Mouse (Mus musculus) G1E (cell line): ENCODE data around the gene Msi1. TPM values are rescaled to one million over a fixed set of nuclear protein-coding genes. Genes with fewer than 3 reads are reported as not detected.
A peak's percentile ranks its signal among the peaks of the same experiment; 100 is the strongest.
"Not testable (repeated sequence)": the region's sequence is repeated elsewhere in the genome, so short reads cannot be mapped to it uniquely, and the experiment has no call there.

Source experiments
- ATAC-seq: 2 replicates; pipeline ENCODE4 v1.8.0; 2016; ENCODE audit warnings: mild to moderate bottlenecking; ENCODE audit not compliant: insufficient number of reproducible peaks, poor library complexity, low FRiP score, severe bottlenecking; ENCODE audit errors: extremely low read depth
- DNase-seq: peaks from one replicate; pipeline ENCODE4 v3.0.0; 2012; ENCODE audit warnings: low spot score
- H3K27me3 ChIP-seq: 2 replicates; pipeline ENCODE4 v1.6.1; 2012; ENCODE audit warnings: mild to moderate bottlenecking, low read length, inconsistent platforms; ENCODE audit not compliant: insufficient read depth
- H3K36me3 ChIP-seq: replicated peaks from 2 replicates; pipeline ENCODE3; 2012; ENCODE audit warnings: mild to moderate bottlenecking, inconsistent platforms
- H3K4me1 ChIP-seq: 2 replicates; pipeline ENCODE4 v1.6.1; 2012; ENCODE audit warnings: low read depth, low read length, inconsistent platforms, mixed read lengths; ENCODE audit not compliant: insufficient read depth
- H3K4me3 ChIP-seq: 2 replicates; pipeline ENCODE4 v1.5.1; 2012; ENCODE audit warnings: low read depth, mild to moderate bottlenecking, inconsistent platforms, low read length, moderate library complexity, mixed read lengths
- H3K9me3 ChIP-seq: replicated peaks from 2 replicates; pipeline ENCODE4 v1.6.1; 2012; ENCODE audit warnings: inconsistent platforms
- CTCF ChIP-seq: IDR thresholded peaks from 2 replicates; pipeline ENCODE4 v1.5.1; 2012; ENCODE audit warnings: low read depth, low read length, inconsistent platforms, mixed read lengths
- GATA1 ChIP-seq: IDR thresholded peaks from 2 replicates; pipeline ENCODE4 v1.6.1; 2012; ENCODE audit warnings: borderline replicate concordance, low read length, inconsistent platforms, mixed read lengths
- GATA2 ChIP-seq: IDR thresholded peaks from 2 replicates; pipeline ENCODE4 v1.6.1; 2012; ENCODE audit warnings: low read depth, low read length, inconsistent platforms, borderline replicate concordance
- POLR2AphosphoS5 ChIP-seq: IDR thresholded peaks from 2 replicates; pipeline ENCODE4 v1.6.1; 2012; ENCODE audit warnings: low read depth, low read length, inconsistent platforms; ENCODE audit not compliant: insufficient replicate concordance
- TAL1 ChIP-seq: conservative IDR thresholded peaks from 2 replicates; pipeline ENCODE4 v1.6.1; 2012; ENCODE audit warnings: low read depth, low read length, inconsistent platforms, mixed read lengths
- polyA plus RNA-seq: library from polyadenylated mRNA; stranded (reverse); fragments of >175 nt; gene quantifications from 2 replicates; pipeline ENCODE4 v1.2.3, GENCODE M21; 2012
- total RNA-seq, 2 experiments: library from RNA; stranded (forward) in 1 of 2; stranded (reverse) in 1 of 2; fragments of 200-1000 nt in 1 of 2; fragments of >200 nt in 1 of 2; fragmentation: Nextera tagmentation in 1 of 2; gene quantifications; 2 replicates each; pipeline ENCODE4 v1.2.3; 2014 to 2017

The Msi1 gene
- total and polyA plus RNA-seq, 3 experiments, result 0.55 to 6.7 (median 3.4) TPM

DNA sequence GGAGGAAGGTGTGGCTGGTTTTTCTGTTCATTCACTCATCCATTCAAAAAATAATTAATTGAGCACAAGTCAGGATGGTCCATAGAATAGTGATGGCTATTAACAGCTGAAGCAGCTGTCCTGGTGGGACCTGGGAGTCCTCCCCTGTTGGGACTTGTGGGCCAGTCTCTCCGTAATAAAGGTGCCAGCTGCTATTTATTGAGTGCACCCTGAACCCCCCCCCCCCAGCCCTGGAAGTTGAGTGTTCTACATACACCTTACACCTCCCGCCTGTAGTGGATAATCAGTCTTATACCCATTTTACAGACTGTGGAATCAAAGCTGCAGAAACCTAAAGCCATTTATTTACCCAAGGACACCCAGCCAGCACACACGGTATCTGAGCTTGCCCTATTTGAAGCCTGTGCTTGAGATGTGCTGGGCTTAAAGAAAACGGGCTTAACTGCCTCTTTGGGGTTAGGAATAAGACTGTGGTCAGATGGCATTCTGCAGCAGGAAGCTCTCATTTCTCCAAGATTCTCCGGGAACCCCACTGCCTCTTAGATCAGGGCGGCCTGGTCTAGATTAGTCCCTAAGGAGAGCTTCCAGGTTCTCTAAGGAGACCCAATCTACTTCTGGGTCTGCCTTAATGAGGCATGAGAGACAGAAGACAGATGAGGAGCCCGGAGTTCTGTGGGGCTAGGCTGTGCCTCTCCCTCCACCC is 8.0 kb downstream of the Msi1 start:
- TF ChIP-seq POLR2AphosphoS5 (no peak), GATA2 (no peak), TAL1 (no peak)
- no peaks in the 10 kb centered on the region for H3K9me3 ChIP-seq
- H3K36me3 ChIP-seq, result no peaks in the 10 kb centered on the region
- no peak for ATAC-seq
- no peak overlapping the region for H3K4me3 ChIP-seq
- H3K4me1 ChIP-seq, result peaks cover 2% of the 10 kb centered on the region; the same call in 1 of the 2 replicates
- DNase-seq, result no peak
- H3K27me3 ChIP-seq, result peaks cover 54% of the 10 kb centered on the region

DNA sequence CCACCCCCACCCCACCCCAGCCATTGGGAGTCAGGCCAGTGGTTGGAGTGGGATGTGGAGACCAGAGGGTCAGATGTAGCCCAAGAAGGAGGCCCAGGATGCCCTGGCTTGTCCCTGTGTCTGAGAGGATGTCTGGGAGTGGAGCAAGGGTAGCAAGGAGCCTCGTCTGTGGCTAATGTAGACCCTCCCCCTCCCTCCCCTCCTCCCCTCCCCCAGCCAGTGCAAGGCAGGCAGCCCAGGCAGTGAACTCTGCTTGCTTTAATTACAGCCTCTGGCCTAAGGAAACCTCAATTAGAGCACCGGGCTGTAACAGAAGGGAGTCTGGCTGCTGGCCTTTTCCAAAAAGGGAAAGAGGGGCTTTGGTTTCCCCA is 8.5 kb downstream of the Msi1 start:
- DNase-seq, result no peak
- no peak for ATAC-seq
- TF ChIP-seq CTCF, result no peak
- no peak for TF ChIP-seq POLR2AphosphoS5
- no peak for TF ChIP-seq TAL1
- TF ChIP-seq GATA1, result no peak
- TF ChIP-seq GATA2, result no peak
- Histone ChIP-seq H3K4me3 (no peak overlapping the region), H3K9me3 (no peaks in the 10 kb centered on the region), H3K27me3 (peaks cover 50% of the 10 kb centered on the region), H3K36me3 (no peaks in the 10 kb centered on the region), H3K4me1 (peaks cover 2% of the 10 kb centered on the region; the same call in 1 of the 2 replicates)

DNA sequence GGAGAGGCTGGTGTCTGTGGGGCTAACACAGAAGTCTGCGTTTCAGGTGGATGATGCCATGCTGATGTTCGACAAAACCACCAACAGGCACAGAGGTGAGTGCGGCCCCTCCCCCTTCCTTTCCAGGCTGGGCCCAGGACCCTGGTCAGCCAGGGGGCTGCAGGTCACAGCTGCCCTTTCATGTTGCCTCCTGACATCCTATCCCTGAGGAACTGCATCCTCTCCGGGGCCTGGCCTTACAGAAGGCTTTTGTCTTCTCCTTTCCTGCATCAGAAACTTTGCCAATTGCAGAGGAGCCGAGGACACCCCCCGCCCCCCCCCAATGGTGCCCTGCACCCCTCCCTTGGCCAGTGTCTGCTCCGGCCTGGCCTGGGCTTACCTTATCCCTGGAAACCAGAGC is 9.3 kb downstream of the Msi1 start:
- no peak for TF ChIP-seq GATA1
- no peak for TF ChIP-seq TAL1
- no peak for TF ChIP-seq CTCF
- no peak for TF ChIP-seq GATA2
- no peak for TF ChIP-seq POLR2AphosphoS5
- Histone ChIP-seq H3K27me3 (peaks cover 50% of the 10 kb centered on the region), H3K36me3 (no peaks in the 10 kb centered on the region), H3K4me3 (no peak overlapping the region), H3K9me3 (no peaks in the 10 kb centered on the region), H3K4me1 (peaks cover 2% of the 10 kb centered on the region; the same call in 1 of the 2 replicates)
- DNase-seq (no peak), ATAC-seq (no peak)

DNA sequence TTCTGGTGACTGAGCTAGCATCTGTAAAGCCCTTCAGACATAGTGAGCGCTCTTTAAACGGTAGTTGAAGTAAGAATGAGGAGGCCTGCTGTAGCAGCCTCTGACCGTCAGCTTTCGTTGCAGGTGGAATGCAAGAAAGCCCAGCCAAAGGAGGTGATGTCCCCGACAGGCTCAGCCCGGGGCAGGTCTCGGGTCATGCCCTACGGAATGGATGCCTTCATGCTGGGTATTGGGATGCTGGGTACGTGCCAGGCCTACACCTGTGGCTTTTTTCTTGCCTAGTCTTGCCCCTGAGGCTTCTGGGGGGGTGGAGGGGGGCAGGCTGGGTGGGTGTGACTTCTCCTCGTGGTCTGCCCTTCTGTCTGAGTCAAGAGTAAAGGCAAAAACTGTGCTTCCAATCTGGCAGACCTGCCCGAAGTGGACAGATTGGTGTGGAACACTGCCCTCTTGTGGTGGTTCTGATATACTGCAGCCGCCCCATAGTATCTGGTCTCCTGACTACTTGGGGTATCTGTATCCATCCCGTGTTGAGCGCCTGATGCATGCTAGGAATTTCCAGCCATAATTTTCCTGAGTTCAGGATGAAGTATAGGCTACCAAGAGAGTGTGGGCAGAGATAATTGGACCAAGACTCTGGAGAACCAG is 11.9 kb downstream of the Msi1 start:
- Histone ChIP-seq H3K27me3 (peaks cover 47% of the 10 kb centered on the region), H3K4me1 (peaks cover 2% of the 10 kb centered on the region; the same call in 1 of the 2 replicates), H3K9me3 (no peaks in the 10 kb centered on the region), H3K36me3 (no peaks in the 10 kb centered on the region), H3K4me3 (no peak overlapping the region)
- TF ChIP-seq GATA1, result no peak
- no peak for TF ChIP-seq GATA2
- TF ChIP-seq POLR2AphosphoS5, result no peak
- TF ChIP-seq CTCF, result peak; percentile 88
- no peak for TF ChIP-seq TAL1
- ATAC-seq (no peak), DNase-seq (peak; percentile 71)

- not testable (repeated sequence) for H3K36me3 ChIP-seq, H3K4me3 ChIP-seq, H3K4me1 ChIP-seq, DNase-seq, ATAC-seq, H3K9me3 ChIP-seq
- TF ChIP-seq CTCF, result peak; percentile 83
- peaks cover 43% of the 10 kb centered on the region for H3K27me3 ChIP-seq
Observed at GRCm38 (mm10) chr5:115442663-115443062, 13.3 kb downstream of the Msi1 start.

- no peak overlapping the region for H3K4me3 ChIP-seq
- H3K9me3 ChIP-seq, result no peaks in the 10 kb centered on the region
- no peaks in the 10 kb centered on the region for H3K36me3 ChIP-seq
- DNase-seq, result no peak
- no peak for TF ChIP-seq GATA1
- no peak for TF ChIP-seq GATA2
- no peak for TF ChIP-seq CTCF
- no peak for TF ChIP-seq TAL1
- no peak for TF ChIP-seq POLR2AphosphoS5
- peaks cover 6% of the 10 kb centered on the region; the same call in 1 of the 2 replicates for H3K4me1 ChIP-seq
- no peak for ATAC-seq
- H3K27me3 ChIP-seq, result peaks cover 33% of the 10 kb centered on the region
Observed at GRCm38 (mm10) chr5:115444130-115444529, 14.7 kb downstream of the Msi1 start.

DNA sequence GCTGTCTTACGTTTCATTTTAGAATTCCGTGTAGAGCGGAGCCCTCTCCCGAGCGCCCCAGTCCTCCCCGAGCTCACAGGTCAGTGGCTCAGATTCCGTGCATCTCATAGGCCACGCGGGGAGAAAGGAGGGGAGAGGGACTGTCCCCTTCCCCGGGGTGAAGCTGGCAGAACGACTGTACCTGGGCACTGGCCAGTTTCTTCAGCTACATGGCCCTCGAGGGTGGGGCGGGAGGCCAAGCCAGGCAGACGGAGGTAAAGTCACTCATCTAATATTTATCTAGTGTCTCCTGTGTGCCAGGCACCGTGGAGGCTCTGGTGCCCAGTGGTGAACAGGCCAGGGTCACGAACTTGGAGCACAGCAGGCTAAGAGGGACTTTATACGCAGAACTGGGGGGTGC is 17.7 kb downstream of the Msi1 start:
- H3K4me3 ChIP-seq, result no peak overlapping the region
- H3K9me3 ChIP-seq, result no peaks in the 10 kb centered on the region
- peaks cover 24% of the 10 kb centered on the region for H3K27me3 ChIP-seq
- H3K36me3 ChIP-seq, result no peaks in the 10 kb centered on the region
- DNase-seq, result no peak
- TF ChIP-seq GATA1 (no peak), POLR2AphosphoS5 (no peak), TAL1 (no peak), GATA2 (no peak), CTCF (no peak)
- peaks cover 4% of the 10 kb centered on the region; the same call in 1 of the 2 replicates for H3K4me1 ChIP-seq
- ATAC-seq, result no peak
